8 mouse cellular contexts compared by ENCODE assay signal in genomic region chr2:165878907-165879361, GRCm38 (mm10). TPM values are rescaled to one million over a fixed set of nuclear protein-coding genes. Genes with fewer than 3 reads are reported as not detected.
A peak's percentile ranks its signal among the peaks of the same experiment; 100 is the strongest.
DNase-seq lines count a peak whose midpoint lies in the region; ATAC-seq lines count a peak whose summit lies in the region.

No protein-coding gene starts in this region.

- ATAC-seq in embryonic facial prominence, embryonic 15.5 days (ENCODE audit: insufficient number of reproducible peaks, low FRiP score, low TSS enrichment, low read depth): no peak
- no peak for ATAC-seq in intestine, embryonic 15.5 days
- no peak for ATAC-seq in neural tube, embryonic 14.5 days (ENCODE audit: low read depth)

- peak; percentile 7 to 38 for DNase-seq in layer of hippocampus, adult 18-20 months (ENCODE audit: low spot score in 2 of 2)
- DNase-seq in layer of hippocampus, adult 9-10 months (ENCODE audit: low spot score): no peak
- no peak for DNase-seq in right cerebral cortex, postnatal 4 days
- no peak for DNase-seq in left cerebral cortex, postnatal 14 days (ENCODE audit: low spot score in 2 of 2)
- DNase-seq in testis, postnatal 10 days (ENCODE audit: low spot score): no peak

- intact Hi-C loops in left cerebral cortex, postnatal 14 days (cut with DNase I): loop anchor here (2.0 kb wide), 1 partner anchor 52 kb away; no protein-coding TSS in a partner anchor

- H3K36me3 ChIP-seq in embryonic facial prominence, embryonic 15.5 days: 0 out of 2 replicates have a peak, but pooled peaks cover 2% of the 10 kb centered on the region
- no peaks in the 10 kb centered on the region for H3K36me3 ChIP-seq in intestine, embryonic 15.5 days
- no peaks in the 10 kb centered on the region for H3K36me3 ChIP-seq in neural tube, embryonic 14.5 days (ENCODE audit: control insufficient read depth, insufficient read depth, low read length)

- peaks cover 98% of the 10 kb centered on the region for H3K4me1 ChIP-seq in embryonic facial prominence, embryonic 15.5 days
- peaks cover 85% of the 10 kb centered on the region for H3K4me1 ChIP-seq in intestine, embryonic 15.5 days (replicated peaks)
- H3K4me1 ChIP-seq in neural tube, embryonic 14.5 days (ENCODE audit: control insufficient read depth, insufficient read depth, low read length): peaks cover 93% of the 10 kb centered on the region

- H3K27ac ChIP-seq in embryonic facial prominence, embryonic 15.5 days (replicated peaks): peak overlapping the region; percentile 100
- H3K27ac ChIP-seq in intestine, embryonic 15.5 days: peak overlapping the region; percentile 100
- peak overlapping the region; percentile 99 for H3K27ac ChIP-seq in neural tube, embryonic 14.5 days (ENCODE audit: low read depth, low read length)

- WGBS in embryonic facial prominence, embryonic 15.5 days: 35% methylated on average over 8 of the region's 8 CpGs
- WGBS in intestine, embryonic 15.5 days: 31% methylated on average over 8 of the region's 8 CpGs
- 19% methylated on average over 8 of the region's 8 CpGs for WGBS in neural tube, embryonic 14.5 days

- H3K4me2 ChIP-seq in embryonic facial prominence, embryonic 15.5 days (replicated peaks): peak overlapping the region; percentile 53
- H3K4me2 ChIP-seq in intestine, embryonic 15.5 days (replicated peaks): peak overlapping the region; percentile 82
- peak overlapping the region; percentile 79 for H3K4me2 ChIP-seq in neural tube, embryonic 14.5 days (ENCODE audit: low read depth, low read length)

- no peak overlapping the region for H3K9ac ChIP-seq in embryonic facial prominence, embryonic 15.5 days
- H3K9ac ChIP-seq in intestine, embryonic 15.5 days: peak overlapping the region; percentile 31; the same call in 1 of the 2 replicates
- H3K9ac ChIP-seq in neural tube, embryonic 14.5 days (replicated peaks; ENCODE audit: low read depth, low read length): peak overlapping the region; percentile 66

- 0 out of 2 replicates have a peak overlapping the region, but pooled peaks have one; percentile 12 for H3K4me3 ChIP-seq in embryonic facial prominence, embryonic 15.5 days (replicated peaks)
- H3K4me3 ChIP-seq in intestine, embryonic 15.5 days (replicated peaks): peak overlapping the region; percentile 43; the same call in 1 of the 2 replicates
- peak overlapping the region; percentile 33 for H3K4me3 ChIP-seq in neural tube, embryonic 14.5 days (ENCODE audit: low read depth, low read length)

- no peaks in the 10 kb centered on the region for H3K9me3 ChIP-seq in embryonic facial prominence, embryonic 15.5 days (replicated peaks)
- no peaks in the 10 kb centered on the region for H3K9me3 ChIP-seq in intestine, embryonic 15.5 days
- no peaks in the 10 kb centered on the region for H3K9me3 ChIP-seq in neural tube, embryonic 14.5 days (ENCODE audit: control insufficient read depth, low read length)

- H3K27me3 ChIP-seq in embryonic facial prominence, embryonic 15.5 days: no peaks in the 10 kb centered on the region
- H3K27me3 ChIP-seq in intestine, embryonic 15.5 days (replicated peaks): no peaks in the 10 kb centered on the region
- no peaks in the 10 kb centered on the region for H3K27me3 ChIP-seq in neural tube, embryonic 14.5 days (ENCODE audit: control insufficient read depth, insufficient read depth, low read length)

RNA-seq across cellular contexts. Expression of gene Zmynd8, which starts 19.9 kb away (rescaled TPM):
- 100 to 1,000 TPM; 148 to 149 TPM for total RNA-seq in layer of hippocampus, adult 18-20 months (2021)
- polyA plus RNA-seq in embryonic facial prominence, embryonic 15.5 days (2015; fragmentation: Nextera tagmentation; extraction: Ambion mirVana): 50.4 and 50.9 TPM in 2 replicates
- polyA plus RNA-seq in intestine, embryonic 15.5 days (2015; fragmentation: Nextera tagmentation; extraction: Ambion mirVana): 64.7 and 66.2 TPM in 2 replicates
- 63.4 and 69.3 TPM in 2 replicates for polyA plus RNA-seq in neural tube, embryonic 14.5 days (2014; fragmentation: Nextera tagmentation; extraction: Ambion mirVana)
- 100 to 1,000 TPM; 130 to 171 TPM for total RNA-seq in left cerebral cortex, postnatal 14 days (2021)

Comparison
In these comparisons a context has a peak if more than half of its experiments do, and no peak if none do; other contexts are left out.
1. DNase-seq: peak in layer of hippocampus, adult 18-20 months (2 of 2); none in layer of hippocampus, adult 9-10 months (single experiment), right cerebral cortex, postnatal 4 days (single experiment), left cerebral cortex, postnatal 14 days (0 of 2) and testis, postnatal 10 days (single experiment).
2. Peak in every context shown above with its lines, with median percentiles within 50 percentile points of each other: H3K27ac ChIP-seq, H3K4me2 ChIP-seq and H3K4me3 ChIP-seq.